Mouse (Mus musculus) forebrain, embryonic 15.5 days (tissue): ENCODE data around the gene Dbp. TPM values are rescaled to one million over a fixed set of nuclear protein-coding genes. Genes with fewer than 3 reads are reported as not detected.
A peak's percentile ranks its signal among the peaks of the same experiment; 100 is the strongest.

Experiments used
- ATAC-seq: fragments of 200-750 bp; cut with Nextera tagmentation; replicated peaks from 2 replicates; pipeline ENCODE4 v1.8.0; 2017; ENCODE audit warnings: mild to moderate bottlenecking, moderate TSS enrichment, moderate library complexity
- H3K27ac ChIP-seq: fragments of 300-500 bp; sonication (generic); replicated peaks from 2 replicates; pipeline ENCODE4 v1.5.1; 2015; ENCODE audit warnings: mild to moderate bottlenecking, inconsistent platforms
- H3K27me3 ChIP-seq: fragments of 300-500 bp; sonication (generic); 2 replicates; pipeline ENCODE4 v1.6.1; 2015; ENCODE audit warnings: inconsistent platforms
- H3K36me3 ChIP-seq: fragments of 300-500 bp; sonication (generic); 2 replicates; pipeline ENCODE4 v1.6.1; 2015; ENCODE audit warnings: mild to moderate bottlenecking, inconsistent platforms
- H3K4me1 ChIP-seq: fragments of 300-500 bp; sonication (generic); 2 replicates; pipeline ENCODE4 v1.6.1; 2015; ENCODE audit warnings: inconsistent platforms
- H3K4me2 ChIP-seq: fragments of 300-500 bp; sonication (generic); replicated peaks from 2 replicates; pipeline ENCODE4 v1.6.1; 2015; ENCODE audit warnings: mild to moderate bottlenecking, inconsistent platforms
- H3K4me3 ChIP-seq: fragments of 300-500 bp; sonication (generic); 2 replicates; pipeline ENCODE4 v1.5.1; 2015; ENCODE audit warnings: mild to moderate bottlenecking, inconsistent platforms
- H3K9ac ChIP-seq: fragments of 300-500 bp; sonication (generic); replicated peaks from 2 replicates; pipeline ENCODE4 v1.6.1; 2015; ENCODE audit warnings: mild to moderate bottlenecking, inconsistent platforms
- H3K9me3 ChIP-seq: fragments of 300-500 bp; sonication (generic); 2 replicates; pipeline ENCODE4 v1.6.1; 2016; ENCODE audit warnings: inconsistent platforms
- WGBS: fragments of 180-500 bp; shearing (Covaris S2); methylation state at CpG from one replicate; pipeline ENCODE4 v1.1.7; 2015; ENCODE audit warnings: mixed read lengths; 5-methylcytosine and 5-hydroxymethylcytosine counted together
- polyA plus RNA-seq: library from polyadenylated mRNA; unstranded; fragments of >200 nt; fragmentation: Nextera tagmentation; extraction: Ambion mirVana; gene quantifications from 2 replicates; pipeline ENCODE4 v1.2.1, GENCODE M21; 2015

Gene Dbp
- polyA plus RNA-seq, 1 experiment from 2014 or later: 4.1 TPM

GRCm38 (mm10) chr7:45681046-45681736, 23.7 kb upstream of the Dbp start:
- Histone ChIP-seq H3K4me3 (no peak overlapping the region), H3K36me3 (no peaks in the 10 kb centered on the region), H3K27ac (no peak overlapping the region), H3K9ac (no peak overlapping the region), H3K4me1 (peaks cover 8% of the 10 kb centered on the region), H3K4me2 (no peak overlapping the region), H3K9me3 (no peaks in the 10 kb centered on the region), H3K27me3 (no peaks in the 10 kb centered on the region)
- 89% methylated on average over 8 of the region's 8 CpGs for WGBS
- no peak for ATAC-seq

- H3K9ac ChIP-seq: 0 out of 2 replicates have a peak overlapping the region, but pooled peaks have one; percentile 33
- peaks cover 8% of the 10 kb centered on the region for H3K4me1 ChIP-seq
- peak overlapping the region; percentile 32 for H3K4me2 ChIP-seq
- H3K4me3 ChIP-seq: peak overlapping the region; percentile 16
- 29% methylated on average over 14 of the region's 14 CpGs for WGBS
- H3K9me3 ChIP-seq: no peaks in the 10 kb centered on the region
- peak overlapping the region; percentile 69 for H3K27ac ChIP-seq
- H3K36me3 ChIP-seq: no peaks in the 10 kb centered on the region
- ATAC-seq: peak; percentile 79
- H3K27me3 ChIP-seq: no peaks in the 10 kb centered on the region
Measured at GRCm38 (mm10) chr7:45682144-45683126, 22.5 kb upstream of the Dbp start.

- H3K9me3 ChIP-seq: no peaks in the 10 kb centered on the region
- no peaks in the 10 kb centered on the region for H3K36me3 ChIP-seq
- 75% methylated on average over 7 of the region's 7 CpGs for WGBS
- H3K4me1 ChIP-seq: peaks cover 8% of the 10 kb centered on the region
- H3K4me2 ChIP-seq: no peak within 1 kb of the TSS
- H3K9ac ChIP-seq: no peak within 1 kb of the TSS
- no peak within 1 kb of the TSS for H3K4me3 ChIP-seq
- H3K27ac ChIP-seq: peak within 1 kb of the TSS; percentile 69
- H3K27me3 ChIP-seq: no peaks in the 10 kb centered on the region
- no peak for ATAC-seq
Measured at GRCm38 (mm10) chr7:45683396-45684050, 21.4 kb upstream of the Dbp start, which contains the start of gene Ntn5. Ntn5 (plus strand) TSS chr7:45684022.

- Histone ChIP-seq H3K27ac (no peak overlapping the region), H3K36me3 (no peaks in the 10 kb centered on the region), H3K4me1 (peaks cover 8% of the 10 kb centered on the region), H3K9ac (no peak overlapping the region), H3K27me3 (no peaks in the 10 kb centered on the region), H3K4me3 (no peak overlapping the region), H3K9me3 (no peaks in the 10 kb centered on the region), H3K4me2 (no peak overlapping the region)
- 75% methylated on average over 10 of the region's 10 CpGs for WGBS
- no peak for ATAC-seq
Measured at GRCm38 (mm10) chr7:45685811-45686210, 19.1 kb upstream of the Dbp start.

- ATAC-seq: no peak
- no peak overlapping the region for H3K9ac ChIP-seq
- H3K27me3 ChIP-seq: no peaks in the 10 kb centered on the region
- H3K27ac ChIP-seq: no peak overlapping the region
- H3K4me3 ChIP-seq: no peak overlapping the region
- no peak overlapping the region for H3K4me2 ChIP-seq
- WGBS: 77% methylated on average over 3 of the region's 3 CpGs
- H3K4me1 ChIP-seq: peaks cover 8% of the 10 kb centered on the region
- no peaks in the 10 kb centered on the region for H3K9me3 ChIP-seq
- no peaks in the 10 kb centered on the region for H3K36me3 ChIP-seq
Measured at GRCm38 (mm10) chr7:45686841-45687240, 18.0 kb upstream of the Dbp start.

- Histone ChIP-seq H3K27me3 (no peaks in the 10 kb centered on the region), H3K27ac (no peak overlapping the region), H3K9me3 (no peaks in the 10 kb centered on the region), H3K4me2 (no peak overlapping the region), H3K4me1 (no peaks in the 10 kb centered on the region), H3K36me3 (no peaks in the 10 kb centered on the region), H3K4me3 (no peak overlapping the region), H3K9ac (no peak overlapping the region)
- 71% methylated on average over 6 of the region's 6 CpGs for WGBS
- no peak for ATAC-seq
Measured at GRCm38 (mm10) chr7:45689099-45689498, 15.8 kb upstream of the Dbp start.

- H3K27me3 ChIP-seq: no peaks in the 10 kb centered on the region
Measured at GRCm38 (mm10) chr7:45689800-45690199, 15.1 kb upstream of the Dbp start.

GRCm38 (mm10) chr7:45692364-45692763, 12.5 kb upstream of the Dbp start:
- Histone ChIP-seq H3K36me3 (no peaks in the 10 kb centered on the region), H3K4me3 (no peak overlapping the region), H3K4me1 (no peaks in the 10 kb centered on the region), H3K9me3 (no peaks in the 10 kb centered on the region), H3K27ac (no peak overlapping the region), H3K27me3 (no peaks in the 10 kb centered on the region), H3K4me2 (no peak overlapping the region), H3K9ac (no peak overlapping the region)
- ATAC-seq: no peak
- 78% methylated on average over 2 of the region's 2 CpGs for WGBS

More at GRCm38 (mm10) chr7:45689800-45690199, 15.1 kb upstream of the Dbp start:
- no peaks in the 10 kb centered on the region for H3K4me1 ChIP-seq
- no peak overlapping the region for H3K9ac ChIP-seq
- ATAC-seq: no peak
- no peaks in the 10 kb centered on the region for H3K9me3 ChIP-seq
- H3K4me2 ChIP-seq: no peak overlapping the region
- H3K27ac ChIP-seq: no peak overlapping the region
- no peaks in the 10 kb centered on the region for H3K36me3 ChIP-seq
- H3K4me3 ChIP-seq: no peak overlapping the region
- WGBS: 82% methylated on average over 11 of the region's 11 CpGs

GRCm38 (mm10) chr7:45693921-45694591, 10.8 kb upstream of the Dbp start, which contains the start of gene Sec1:
Sec1 (minus strand) TSS chr7:45694402.
- 89% methylated on average over 50 of the region's 50 CpGs for WGBS
- no peak within 1 kb of the TSS for H3K4me2 ChIP-seq
- no peaks in the 10 kb centered on the region for H3K4me1 ChIP-seq
- H3K27ac ChIP-seq: no peak within 1 kb of the TSS
- no peaks in the 10 kb centered on the region for H3K36me3 ChIP-seq
- no peak within 1 kb of the TSS for H3K9ac ChIP-seq
- H3K4me3 ChIP-seq: no peak within 1 kb of the TSS
- peaks cover 8% of the 10 kb centered on the region for H3K27me3 ChIP-seq
- H3K9me3 ChIP-seq: no peaks in the 10 kb centered on the region
- ATAC-seq: no peak

- Histone ChIP-seq H3K4me3 (no peak overlapping the region), H3K4me1 (peaks cover 7% of the 10 kb centered on the region), H3K9me3 (no peaks in the 10 kb centered on the region), H3K36me3 (no peaks in the 10 kb centered on the region), H3K9ac (no peak overlapping the region), H3K27ac (no peak overlapping the region), H3K27me3 (peaks cover 17% of the 10 kb centered on the region), H3K4me2 (no peak overlapping the region)
- 39% methylated on average over 6 of the region's 6 CpGs for WGBS
- ATAC-seq: no peak
Measured at GRCm38 (mm10) chr7:45695098-45695497, 9.8 kb upstream of the Dbp start.

- WGBS: 81% methylated on average over 7 of the region's 7 CpGs
- no peak for ATAC-seq
- H3K27me3 ChIP-seq: peaks cover 20% of the 10 kb centered on the region
- no peak overlapping the region for H3K4me2 ChIP-seq
- no peak overlapping the region for H3K9ac ChIP-seq
- peaks cover 27% of the 10 kb centered on the region for H3K4me1 ChIP-seq
- no peak overlapping the region for H3K27ac ChIP-seq
- H3K9me3 ChIP-seq: no peaks in the 10 kb centered on the region
- H3K4me3 ChIP-seq: no peak overlapping the region
- no peaks in the 10 kb centered on the region for H3K36me3 ChIP-seq
Measured at GRCm38 (mm10) chr7:45697894-45698293, 7.0 kb upstream of the Dbp start.
